ENCODE assay signal across 8 mouse cellular contexts in genomic region chr4:9184451-9185121, GRCm38 (mm10).
DNase-seq lines count a peak whose midpoint lies in the region; ATAC-seq and TF ChIP-seq lines count a peak whose summit lies in the region.

No protein-coding gene starts in this region.

- 0 out of 2 replicates have a peak, but pooled peaks cover 10% of the 10 kb centered on the region for H3K4me1 ChIP-seq in heart, postnatal 0 days (ENCODE audit: control insufficient read depth, insufficient read depth)
- H3K4me1 ChIP-seq in liver, embryonic 13.5 days (replicated peaks), result peaks cover 17% of the 10 kb centered on the region
- H3K4me1 ChIP-seq in neural tube, embryonic 11.5 days (ENCODE audit: control insufficient read depth, insufficient read depth, low read length), result peaks cover 7% of the 10 kb centered on the region; the same call in 1 of the 2 replicates

- no peak overlapping the region for H3K27ac ChIP-seq in left cerebral cortex, adult 2 months
- peak overlapping the region; percentile 86 for H3K27ac ChIP-seq in heart, postnatal 0 days (ENCODE audit: low read depth)
- H3K27ac ChIP-seq in liver, embryonic 13.5 days, result no peak overlapping the region
- H3K27ac ChIP-seq in neural tube, embryonic 11.5 days (ENCODE audit: low read depth, low read length), result peak overlapping the region; percentile 37

- no peaks in the 10 kb centered on the region for H3K36me3 ChIP-seq in heart, postnatal 0 days (replicated peaks; ENCODE audit: control insufficient read depth, insufficient read depth, low read length)
- no peaks in the 10 kb centered on the region for H3K36me3 ChIP-seq in liver, embryonic 13.5 days
- H3K36me3 ChIP-seq in neural tube, embryonic 11.5 days (ENCODE audit: control insufficient read depth, insufficient read depth, low read length), result no peaks in the 10 kb centered on the region

- H3K9ac ChIP-seq in heart, postnatal 0 days (replicated peaks; ENCODE audit: low read depth, low read length), result peak overlapping the region; percentile 22
- no peak overlapping the region for H3K9ac ChIP-seq in liver, embryonic 13.5 days
- no peak overlapping the region for H3K9ac ChIP-seq in neural tube, embryonic 11.5 days (ENCODE audit: low read length)

- no peaks in the 10 kb centered on the region for H3K27me3 ChIP-seq in heart, postnatal 0 days (ENCODE audit: control insufficient read depth, insufficient read depth, low read length)
- H3K27me3 ChIP-seq in liver, embryonic 13.5 days, result no peaks in the 10 kb centered on the region
- H3K27me3 ChIP-seq in neural tube, embryonic 11.5 days (ENCODE audit: control insufficient read depth, insufficient read depth, low read length), result no peaks in the 10 kb centered on the region

- no peak for TF ChIP-seq CTCF in left cerebral cortex, adult 2 months (IDR thresholded peaks at IDR 0.05)
- TF ChIP-seq CTCF in heart, postnatal 0 days (IDR thresholded peaks at IDR 0.05; ENCODE audit: low read depth), result no peak

- peak overlapping the region; percentile 59 for H3K4me2 ChIP-seq in heart, postnatal 0 days (ENCODE audit: low read depth, low read length)
- H3K4me2 ChIP-seq in liver, embryonic 13.5 days, result peak overlapping the region; percentile 55
- peak overlapping the region; percentile 23 for H3K4me2 ChIP-seq in neural tube, embryonic 11.5 days (ENCODE audit: low read depth)

- ATAC-seq in heart, postnatal 0 days (ENCODE audit: insufficient read depth, low read depth), result peak; percentile 93
- ATAC-seq in liver, embryonic 13.5 days (ENCODE audit: low read depth), result peak; percentile 53; the same call in 1 of the 2 replicates
- ATAC-seq in neural tube, embryonic 11.5 days (ENCODE audit: insufficient read depth, low FRiP score, low TSS enrichment), result peak; percentile 86

- whole genome bisulfite sequencing in heart, postnatal 0 days, result under 1% methylated on average over 12 of the region's 12 CpGs
- 1% methylated on average over 12 of the region's 12 CpGs for WGBS in liver, embryonic 13.5 days (ENCODE audit: insufficient replicate concordance)
- under 1% methylated on average over 12 of the region's 12 CpGs for WGBS in neural tube, embryonic 11.5 days

- intact Hi-C loops in left cerebral cortex, adult 2 months (cut with DNase I), result no loop called here
- intact Hi-C loops in left cerebral cortex, postnatal 36 days (cut with DNase I), result no loop called here

- DNase-seq in left cerebral cortex, adult 2 months (ENCODE audit: extremely low spot score in 1 of 2, low spot score in 2 of 2), result no peak
- no peak for DNase-seq in left cerebral cortex, postnatal 36 days (ENCODE audit: low spot score in 2 of 2)
- DNase-seq in embryo, embryonic 10.5 days (ENCODE audit: low spot score), result peak; percentile 77
- peak; percentile 85 for DNase-seq in heart, postnatal 0 days (ENCODE audit: low spot score)
- no peak for DNase-seq in liver, embryonic 13.5 days
- peak; percentile 62 for DNase-seq in neural tube, embryonic 11.5 days (ENCODE audit: low spot score)
- DNase-seq in ovary, postnatal 10 days (ENCODE audit: low spot score), result no peak
- no peak for DNase-seq in ovary, postnatal 36 days (ENCODE audit: low spot score)

- no peak for TF ChIP-seq EP300 in heart, postnatal 0 days (IDR thresholded peaks at IDR 0.05; ENCODE audit: low read depth)

- no peaks in the 10 kb centered on the region for H3K9me3 ChIP-seq in heart, postnatal 0 days (replicated peaks; ENCODE audit: control insufficient read depth, low read length)
- H3K9me3 ChIP-seq in liver, embryonic 13.5 days (replicated peaks), result no peaks in the 10 kb centered on the region
- H3K9me3 ChIP-seq in neural tube, embryonic 11.5 days (ENCODE audit: control insufficient read depth, low read length), result no peaks in the 10 kb centered on the region

- H3K4me3 ChIP-seq in left cerebral cortex, adult 2 months, result peak overlapping the region; percentile 9
- H3K4me3 ChIP-seq in heart, postnatal 0 days (ENCODE audit: low read depth, low read length), result peak overlapping the region; percentile 37
- peak overlapping the region; percentile 27; the same call in 1 of the 2 replicates for H3K4me3 ChIP-seq in liver, embryonic 13.5 days (replicated peaks)
- H3K4me3 ChIP-seq in neural tube, embryonic 11.5 days (ENCODE audit: low read depth, low read length), result peak overlapping the region; percentile 1; the same call in 1 of the 2 replicates

Comparison
In these comparisons a context has a peak if more than half of its experiments do, and no peak if none do; other contexts are left out.
1. DNase-seq: peak in embryo, embryonic 10.5 days (single experiment), heart, postnatal 0 days (single experiment) and neural tube, embryonic 11.5 days (single experiment); none in left cerebral cortex, adult 2 months (0 of 2), left cerebral cortex, postnatal 36 days (0 of 2), liver, embryonic 13.5 days (single experiment), ovary, postnatal 10 days (single experiment) and ovary, postnatal 36 days (single experiment).
2. H3K27ac ChIP-seq: peak in heart, postnatal 0 days (single experiment) and neural tube, embryonic 11.5 days (single experiment); none in left cerebral cortex, adult 2 months (single experiment) and liver, embryonic 13.5 days (single experiment).
3. Peak in every context shown above with its lines, with median percentiles within 50 percentile points of each other: H3K4me3 ChIP-seq, ATAC-seq and H3K4me2 ChIP-seq.